Mouse (Mus musculus) ovary, postnatal 36 days (tissue): ENCODE results near the gene Phf20.

ENCODE experiments used
- DNase-seq: peaks from one replicate; pipeline ENCODE4 v3.0.0; 2022; ENCODE audit warnings: low spot score, mixed read lengths

The Phf20 gene

DNA sequence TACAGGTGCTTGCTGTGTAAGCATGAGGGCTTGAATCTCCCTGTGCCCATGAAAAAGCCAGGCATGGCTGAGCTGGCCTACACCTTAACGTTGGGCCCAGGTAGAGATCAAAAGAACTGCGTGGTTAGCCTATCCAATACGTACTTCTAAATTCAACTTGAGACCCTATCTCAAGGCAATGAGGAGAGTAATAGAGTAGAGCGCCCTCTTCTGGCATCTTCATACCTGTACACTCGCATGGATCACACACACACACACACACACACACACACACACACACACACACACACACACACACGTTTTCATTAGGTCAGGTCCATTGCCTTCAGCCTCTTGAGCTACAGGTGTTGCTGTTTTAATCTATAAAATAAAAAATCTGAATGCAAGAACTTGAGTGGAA lies 118.5 kb downstream of the Phf20 start:
- DNase-seq, result no peak

DNA sequence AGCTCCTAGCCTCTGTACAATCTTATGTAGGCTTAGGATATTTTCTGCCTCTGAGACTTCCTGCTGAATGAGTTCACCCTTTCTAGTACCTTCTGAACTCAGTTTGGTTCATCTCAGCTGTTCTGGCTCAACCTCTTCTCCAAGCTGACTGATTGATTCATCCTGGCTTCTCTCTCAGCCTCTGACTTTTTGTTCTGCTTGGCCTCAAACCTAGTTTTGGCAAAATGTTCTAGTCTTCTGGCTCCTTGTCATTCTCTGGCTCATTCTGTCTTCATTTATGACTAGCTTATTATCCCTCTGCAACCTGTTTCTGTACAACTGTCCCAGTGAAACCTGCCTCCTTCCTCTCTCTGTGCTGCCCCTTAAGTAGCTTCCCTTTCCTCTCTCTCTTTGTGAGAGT lies 122.2 kb downstream of the Phf20 start:
- no peak for DNase-seq

DNA sequence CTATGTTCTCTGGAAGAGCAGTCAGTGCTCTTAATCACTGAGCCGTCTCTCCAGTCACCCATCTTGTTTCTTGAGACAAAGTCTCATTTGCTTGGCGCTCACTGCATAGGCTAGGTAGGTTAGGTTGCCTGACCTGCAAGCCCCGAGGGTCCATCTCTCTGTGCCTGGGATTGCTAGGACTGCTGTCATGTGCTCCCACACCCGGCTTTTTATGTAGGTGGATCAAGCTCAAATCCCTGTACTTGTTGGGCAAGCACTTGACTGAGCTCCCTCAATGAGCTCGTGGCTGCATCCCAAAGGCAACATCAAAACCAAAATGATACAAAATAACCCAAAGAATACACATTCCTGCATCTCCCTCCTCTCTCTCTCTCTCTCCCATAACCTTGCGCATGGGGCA lies 125.3 kb downstream of the Phf20 start:
- DNase-seq, result no peak

DNA sequence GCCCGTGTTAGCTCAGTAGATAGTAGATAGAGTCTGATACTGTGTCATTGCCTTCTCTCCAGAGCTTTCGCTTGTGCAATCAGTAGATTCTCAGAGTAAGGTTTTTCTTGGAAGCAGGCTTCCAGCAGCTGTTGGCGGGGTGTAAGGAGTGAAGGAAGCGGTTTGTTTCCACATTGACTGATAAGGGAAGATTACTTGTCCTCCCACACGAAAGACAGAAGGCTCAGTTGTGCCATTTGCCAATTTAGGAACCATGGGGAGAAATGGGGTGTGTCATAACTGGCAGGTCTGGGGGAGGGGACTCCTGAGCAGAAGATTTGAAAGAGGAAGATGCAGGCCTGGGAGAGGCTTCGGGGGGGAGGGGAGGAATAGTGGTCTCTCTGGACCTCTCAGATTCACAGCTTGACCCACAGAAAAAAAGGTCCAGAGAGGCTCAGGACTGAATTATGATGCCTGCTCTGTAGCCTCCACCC lies 127.9 kb downstream of the Phf20 start:
- peak; percentile 14 for DNase-seq

DNA sequence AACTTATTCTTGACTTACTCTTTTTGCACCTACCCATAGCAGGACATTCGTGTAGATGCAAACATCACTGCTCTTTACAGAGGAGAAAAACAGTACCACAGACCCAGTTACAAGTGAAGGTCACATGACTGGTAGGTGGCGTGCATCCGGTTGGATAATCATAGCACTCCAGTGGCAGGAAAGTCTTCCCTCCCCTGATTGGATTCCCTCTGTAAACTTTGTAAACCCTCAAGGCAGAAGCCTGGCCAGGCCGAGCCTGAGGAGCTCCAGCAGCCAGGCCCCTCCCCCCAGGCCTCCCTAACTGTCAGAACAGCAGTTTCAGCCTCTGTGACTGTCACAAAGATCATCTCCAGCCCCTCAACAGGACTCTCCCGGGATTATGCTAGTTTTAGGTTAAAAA lies 128.4 kb downstream of the Phf20 start:
- DNase-seq, result peak; percentile 42

GRCm38 (mm10) chr2:156330681-156331080 lies 134.4 kb downstream of the Phf20 start:
- no peak for DNase-seq

DNA sequence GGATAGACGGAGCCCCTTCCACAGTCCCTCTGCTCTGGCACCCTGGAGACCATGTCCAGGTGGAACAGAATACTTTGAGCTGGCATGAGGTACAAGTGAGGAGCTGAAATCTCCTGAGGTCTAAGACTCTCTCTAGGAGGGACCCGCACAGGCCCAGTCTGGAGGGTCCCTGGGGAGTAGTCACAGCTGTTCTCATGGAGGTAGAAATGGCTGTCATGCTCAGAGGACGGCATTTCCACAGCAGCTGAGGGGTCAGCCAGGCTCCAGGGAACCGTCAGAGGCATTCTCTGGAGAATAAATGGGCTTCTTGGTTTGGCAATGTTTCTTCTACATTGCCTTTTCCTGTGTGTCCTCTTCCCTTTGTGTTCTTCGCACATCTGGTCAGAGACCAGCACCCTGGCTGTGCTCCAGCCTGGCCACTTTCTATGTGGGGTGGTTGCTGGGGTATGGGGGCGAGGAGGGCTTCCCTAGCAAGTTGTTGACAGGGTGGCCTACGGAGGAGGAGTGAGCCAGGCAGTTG lies 135.2 kb downstream of the Phf20 start:
- no peak for DNase-seq

GRCm38 (mm10) chr2:156340078-156340477 lies 143.8 kb downstream of the Phf20 start:
- no peak for DNase-seq

DNA sequence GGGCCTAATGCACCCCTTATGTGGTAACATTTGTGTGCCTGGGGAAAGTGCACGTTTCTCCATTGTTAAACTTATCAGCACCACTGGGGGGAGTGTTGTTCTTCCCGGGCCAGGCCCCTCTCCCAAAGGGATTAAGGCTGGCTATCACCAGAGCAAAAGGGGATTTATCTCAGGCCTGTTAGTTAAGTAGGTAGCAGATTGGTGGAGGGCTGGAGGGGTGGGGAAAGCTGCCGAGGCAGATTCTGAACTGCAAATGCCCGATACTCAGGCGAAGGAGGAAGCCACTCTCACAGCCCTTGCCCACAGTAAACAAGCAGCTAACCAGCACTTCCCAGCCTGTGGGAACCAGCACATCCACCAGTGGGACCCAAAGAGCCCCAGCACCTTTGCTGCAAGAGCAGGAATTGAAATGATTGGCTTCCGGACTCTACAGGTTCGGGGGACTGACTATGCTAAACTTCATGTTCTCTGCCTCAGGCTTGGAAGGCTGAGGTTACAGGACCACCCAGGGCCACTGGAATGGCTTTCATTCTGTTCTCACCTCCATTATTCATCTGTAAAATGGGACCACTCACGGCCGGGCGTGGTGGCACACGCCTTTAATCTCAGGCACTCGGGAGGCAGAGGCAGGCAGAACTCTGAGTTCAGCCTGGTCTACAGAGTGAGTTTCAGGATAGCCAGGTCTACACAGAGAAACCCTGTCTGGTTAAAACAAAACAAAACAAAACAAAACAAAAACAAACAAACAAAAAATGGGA lies 148.7 kb downstream of the Phf20 start:
- no peak for DNase-seq

GRCm38 (mm10) chr2:156348812-156349211 lies 152.5 kb downstream of the Phf20 start:
- DNase-seq, result no peak

- DNase-seq, result no peak
These were observed 153.1 kb downstream of the Phf20 start for GRCm38 (mm10) chr2:156349286-156349848.

DNA sequence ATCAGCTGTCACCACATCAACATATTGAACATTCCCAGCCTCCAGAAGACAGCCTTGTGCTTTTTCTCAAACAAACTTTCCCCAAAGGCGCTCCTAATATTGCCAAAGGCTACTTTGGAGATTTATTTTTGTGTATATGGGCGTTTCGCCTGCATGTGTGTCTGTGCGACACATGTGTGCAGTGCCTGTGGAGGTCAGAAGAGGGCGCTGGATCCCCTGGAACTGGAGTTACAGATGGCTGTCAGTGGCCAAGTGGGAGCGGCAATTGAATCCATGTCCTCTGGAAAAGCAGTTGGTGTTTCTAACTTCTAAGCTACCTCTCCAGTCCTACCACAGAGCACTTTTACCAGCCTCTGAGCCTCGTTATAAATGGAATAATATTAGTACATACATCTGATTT lies 155.0 kb downstream of the Phf20 start:
- no peak for DNase-seq

- DNase-seq, result no peak
These were observed 156.3 kb downstream of the Phf20 start for GRCm38 (mm10) chr2:156352413-156353165.

DNA sequence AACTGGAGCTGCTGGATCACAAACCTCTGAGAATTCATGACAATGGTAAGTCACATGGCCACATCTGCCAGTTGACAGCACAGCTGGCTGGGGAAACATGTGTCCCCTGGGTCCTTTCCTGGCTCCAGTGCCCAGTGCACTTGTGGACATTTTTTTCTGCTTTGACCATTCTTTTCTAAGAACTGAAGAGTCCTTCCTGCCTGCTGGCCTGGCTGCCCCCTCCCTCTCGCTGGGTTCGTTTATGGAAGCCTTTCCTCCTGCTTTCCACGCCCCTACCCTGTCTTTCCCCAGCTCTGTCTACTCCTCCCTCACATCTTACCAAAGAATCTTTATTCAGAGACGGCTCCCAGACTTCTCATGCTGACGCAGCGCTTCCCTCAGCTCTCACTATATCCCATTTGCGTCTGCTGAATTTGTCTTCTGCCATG lies 157.0 kb downstream of the Phf20 start:
- DNase-seq, result no peak

GRCm38 (mm10) chr2:156356031-156356430 lies 159.8 kb downstream of the Phf20 start:
- no peak for DNase-seq
